Comparison of ENCODE assay signal across 8 mouse cellular contexts in genomic region chr17:27511865-27512618, GRCm38 (mm10). TPM values are rescaled to one million over a fixed set of nuclear protein-coding genes. Genes with fewer than 3 reads are reported as not detected.
DNase-seq lines count a peak whose midpoint lies in the region; ATAC-seq and TF ChIP-seq lines count a peak whose summit lies in the region.

No protein-coding gene starts in this region.

- H3K9ac ChIP-seq in hindbrain, postnatal 0 days (replicated peaks; ENCODE audit: low read length), result peak overlapping the region; percentile 73
- H3K9ac ChIP-seq in neural tube, embryonic 12.5 days, result peak overlapping the region; percentile 79

- no peaks in the 10 kb centered on the region for H3K36me3 ChIP-seq in hindbrain, postnatal 0 days (ENCODE audit: insufficient read depth, low read length)
- H3K36me3 ChIP-seq in neural tube, embryonic 12.5 days, result no peaks in the 10 kb centered on the region

- H3K4me1 ChIP-seq in hindbrain, postnatal 0 days (ENCODE audit: insufficient read depth, low read length), result peaks cover 6% of the 10 kb centered on the region; the same call in 1 of the 2 replicates
- peaks cover 33% of the 10 kb centered on the region for H3K4me1 ChIP-seq in neural tube, embryonic 12.5 days

- H3K4me3 ChIP-seq in gastrocnemius, adult 2 months, result peak overlapping the region; percentile 70
- peak overlapping the region; percentile 65 for H3K4me3 ChIP-seq in hindbrain, postnatal 0 days (ENCODE audit: low read length)
- peak overlapping the region; percentile 69 for H3K4me3 ChIP-seq in neural tube, embryonic 12.5 days

- H3K27ac ChIP-seq in gastrocnemius, adult 2 months, result no peak overlapping the region
- H3K27ac ChIP-seq in hindbrain, postnatal 0 days, result peak overlapping the region; percentile 20; the same call in 1 of the 2 replicates
- no peak overlapping the region for H3K27ac ChIP-seq in neural tube, embryonic 12.5 days

- H3K4me2 ChIP-seq in hindbrain, postnatal 0 days (ENCODE audit: low read depth, low read length), result peak overlapping the region; percentile 70
- peak overlapping the region; percentile 97 for H3K4me2 ChIP-seq in neural tube, embryonic 12.5 days (replicated peaks)

- TF ChIP-seq CTCF in gastrocnemius, adult 2 months (IDR thresholded peaks at IDR 0.05), result no peak
- TF ChIP-seq CTCF in hindbrain, postnatal 0 days (IDR thresholded peaks at IDR 0.05; ENCODE audit: low read depth), result peak; percentile 24

- ATAC-seq in hindbrain, postnatal 0 days, result peak; percentile 21; the same call in 1 of the 2 replicates
- peak; percentile 38; the same call in 1 of the 2 replicates for ATAC-seq in neural tube, embryonic 12.5 days (ENCODE audit: low FRiP score, low read depth)

- under 1% methylated on average over 61 of the region's 64 CpGs for WGBS in hindbrain, postnatal 0 days
- WGBS in neural tube, embryonic 12.5 days, result under 1% methylated on average over 64 of the region's 64 CpGs

- H3K27me3 ChIP-seq in hindbrain, postnatal 0 days (ENCODE audit: insufficient read depth, low read length), result peaks cover 16% of the 10 kb centered on the region; the same call in 1 of the 2 replicates
- peaks cover 63% of the 10 kb centered on the region for H3K27me3 ChIP-seq in neural tube, embryonic 12.5 days (replicated peaks)

- intact Hi-C loops in gastrocnemius, adult 2 months (cut with DNase I), result loop anchor here (10.0 kb wide), 1 partner anchor 377 kb away; the partner anchor contains the start of gene Uqcc2

- H3K9me3 ChIP-seq in hindbrain, postnatal 0 days (ENCODE audit: low read length), result no peaks in the 10 kb centered on the region
- no peaks in the 10 kb centered on the region for H3K9me3 ChIP-seq in neural tube, embryonic 12.5 days

- no peak for DNase-seq in gastrocnemius, adult 2 months
- no peak for DNase-seq in gastrocnemius, adult 8-10 months (ENCODE audit: low spot score in 2 of 2)
- peak; percentile 51 for DNase-seq in thymus, postnatal 4 days
- no peak for DNase-seq in thymus, postnatal 14 days
- peak; percentile 61 for DNase-seq in hindbrain, postnatal 0 days (ENCODE audit: low spot score)
- no peak for DNase-seq in c-Kit-positive CD71-positive TER-119-positive erythroid progenitor cells, embryonic 14.5 days (ENCODE audit: low spot score)
- DNase-seq in kidney, adult 8-10 months, result no peak

RNA-seq across cellular contexts. Expression of gene Grm4, which starts 9.2 kb away (rescaled TPM):
- not detected for total RNA-seq in gastrocnemius, adult 2 months (2021)
- total RNA-seq in gastrocnemius, adult 8-10 months (2022), result under 1 TPM in 1 of 4 experiments, not detected in 3; 0.11 TPM
- 34.3 and 38.8 TPM in 2 replicates for total RNA-seq in hindbrain, postnatal 0 days (2014; rRNA removed)
- polyA plus RNA-seq in hindbrain, postnatal 0 days (2015; fragmentation: Nextera tagmentation; extraction: Ambion mirVana), result 8.7 and 10.1 TPM in 2 replicates
- 2.7 and 3.4 TPM in 2 replicates for polyA plus RNA-seq in neural tube, embryonic 12.5 days (2016; fragmentation: Nextera tagmentation; extraction: Ambion mirVana)

RNA-seq across cellular contexts. Expression of gene Hmga1, which starts 44.3 kb away (rescaled TPM):
- 10 to 100 TPM; 29.6 to 34.1 TPM for total RNA-seq in gastrocnemius, adult 2 months (2021)
- 10 to 100 TPM; 27.6 to 34.9 (median 31.9) TPM for total RNA-seq in gastrocnemius, adult 8-10 months (2022)
- total RNA-seq in hindbrain, postnatal 0 days (2014; rRNA removed), result 142 and 170 TPM in 2 replicates
- 130 and 145 TPM in 2 replicates for polyA plus RNA-seq in hindbrain, postnatal 0 days (2015; fragmentation: Nextera tagmentation; extraction: Ambion mirVana)
- polyA plus RNA-seq in neural tube, embryonic 12.5 days (2016; fragmentation: Nextera tagmentation; extraction: Ambion mirVana), result 196 and 214 TPM in 2 replicates

RNA-seq across cellular contexts. Expression of gene AI413582, which starts 53.5 kb away (rescaled TPM):
- 1 to 10 TPM; 3.0 to 3.3 TPM for total RNA-seq in gastrocnemius, adult 2 months (2021)
- total RNA-seq in gastrocnemius, adult 8-10 months (2022), result 1 to 10 TPM; 1.7 to 3.9 (median 2.8) TPM
- 50.2 and 59.6 TPM in 2 replicates for total RNA-seq in hindbrain, postnatal 0 days (2014; rRNA removed)
- 92.7 and 95.3 TPM in 2 replicates for polyA plus RNA-seq in hindbrain, postnatal 0 days (2015; fragmentation: Nextera tagmentation; extraction: Ambion mirVana)
- 25.0 and 30.9 TPM in 2 replicates for polyA plus RNA-seq in neural tube, embryonic 12.5 days (2016; fragmentation: Nextera tagmentation; extraction: Ambion mirVana)

Comparison
In these comparisons a context has a peak if more than half of its experiments do, and no peak if none do; other contexts are left out.
1. DNase-seq: peak in thymus, postnatal 4 days (single experiment) and hindbrain, postnatal 0 days (single experiment); none in gastrocnemius, adult 2 months (single experiment), gastrocnemius, adult 8-10 months (0 of 2), thymus, postnatal 14 days (single experiment), c-Kit-positive CD71-positive TER-119-positive erythroid progenitor cells, embryonic 14.5 days (single experiment) and kidney, adult 8-10 months (0 of 2).
2. RNA of gene Grm4, which starts 9.2 kb away (total RNA-seq): 34.3 to 38.8 TPM in hindbrain, postnatal 0 days; not detected in gastrocnemius, adult 2 months and 0.11 TPM in gastrocnemius, adult 8-10 months; every median in the first group is over 10 times any median in the second.
3. RNA of gene AI413582, which starts 53.5 kb away (total RNA-seq): 50.2 to 59.6 TPM in hindbrain, postnatal 0 days; 3.0 to 3.3 TPM in gastrocnemius, adult 2 months and 1.7 to 3.9 TPM in gastrocnemius, adult 8-10 months; every median in the first group is over 10 times any median in the second.
4. Peak in every context shown above with its lines, with median percentiles within 50 percentile points of each other: H3K4me3 ChIP-seq.